Mouse (Mus musculus): ENCODE results near the gene Best2.

Best2 gene

DNA sequence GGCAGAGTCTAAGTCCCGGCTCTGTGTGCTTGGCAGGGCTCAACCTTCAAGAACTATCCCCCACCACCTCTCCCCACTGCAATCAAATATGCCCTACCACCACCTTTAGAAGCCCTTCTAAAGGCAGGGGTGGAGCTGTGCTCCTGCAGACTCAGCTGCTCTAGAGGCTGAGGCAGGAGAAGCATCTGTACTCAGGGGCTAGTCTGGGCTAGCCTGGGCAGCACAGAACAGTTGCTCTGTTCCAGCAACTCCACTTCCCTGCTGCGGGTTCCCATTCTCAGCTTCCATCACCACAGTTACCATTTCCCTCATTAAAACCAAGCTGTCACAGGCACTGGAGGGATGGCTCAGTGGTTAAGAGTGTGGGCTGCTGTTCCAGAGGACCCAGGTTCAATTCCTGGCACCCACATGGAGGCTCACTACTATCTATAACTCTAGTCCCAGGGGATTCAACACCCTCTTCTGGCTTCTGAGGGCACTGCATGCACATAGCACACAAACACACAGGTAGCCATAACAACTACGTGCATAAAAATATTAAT lies 7.3 kb upstream of the Best2 start:
- no peak for DNase-seq (ENCODE audit: low read depth)

- peak; percentile 24 for DNase-seq (ENCODE audit: low read depth)
Measured at GRCm38 (mm10) chr8:85017209-85017608, 2.9 kb upstream of the Best2 start.

DNA sequence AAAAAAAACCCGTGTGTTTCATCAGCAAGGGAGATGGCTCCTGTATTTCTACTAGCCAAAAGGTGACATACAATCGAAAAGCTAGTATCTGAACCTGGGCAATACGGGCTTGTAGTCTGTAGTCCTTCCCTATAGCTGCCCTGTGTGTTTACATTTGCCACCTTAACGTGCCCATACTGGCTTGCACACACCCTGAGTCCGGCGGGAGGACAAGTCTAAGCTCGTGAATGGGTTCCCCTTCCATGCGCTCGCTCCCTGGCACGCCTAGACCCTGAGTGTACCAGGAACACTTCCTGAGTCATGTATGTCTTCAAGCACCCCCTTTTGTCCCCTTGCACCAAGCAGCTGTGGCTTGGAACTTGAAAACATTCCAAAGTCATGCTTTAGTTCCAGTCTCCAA lies 2.4 kb upstream of the Best2 start:
- no peak for DNase-seq (ENCODE audit: low read depth)

DNA sequence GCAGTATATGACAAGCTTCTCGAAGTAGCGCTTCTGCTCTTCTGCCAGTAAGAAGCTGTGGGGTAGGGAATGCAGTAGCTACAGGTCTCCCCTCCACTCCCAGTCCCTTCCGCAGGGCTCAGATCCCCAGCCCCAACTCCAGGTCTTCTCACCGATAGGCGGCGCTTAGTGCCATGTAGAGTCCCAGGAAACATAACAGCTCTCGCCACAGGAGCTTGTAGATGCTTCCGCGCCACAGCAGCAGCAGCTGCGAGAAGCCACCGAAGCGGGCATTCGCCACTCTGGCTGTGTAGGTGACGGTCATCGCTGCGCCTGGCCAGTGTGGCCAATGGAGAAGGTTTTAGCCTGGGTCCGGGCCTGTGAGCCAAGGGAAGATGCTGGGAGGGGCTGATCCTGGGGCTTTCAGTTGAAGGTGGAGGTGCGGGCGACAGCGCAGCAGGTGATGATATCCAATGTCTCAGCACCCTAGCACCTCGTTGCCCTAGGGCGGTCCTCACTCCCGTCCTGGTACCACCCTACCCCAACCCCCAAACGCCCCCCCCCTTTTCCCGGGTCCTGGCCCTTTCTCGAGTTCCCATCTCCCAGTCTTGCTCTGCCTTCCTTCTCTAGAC lies 996 bp downstream of the Best2 start:
- DNase-seq (ENCODE audit: low read depth), result peak; percentile 41

- no peak for DNase-seq (ENCODE audit: low read depth)
Measured at GRCm38 (mm10) chr8:85011242-85011641, 3.1 kb downstream of the Best2 start.

GRCm38 (mm10) chr8:85007686-85008085 lies 6.6 kb downstream of the Best2 start:
- DNase-seq (ENCODE audit: low read depth), result no peak

GRCm38 (mm10) chr8:84997649-84998295 lies 16.6 kb downstream of the Best2 start:
- DNase-seq (ENCODE audit: low read depth), result peak; percentile 91

GRCm38 (mm10) chr8:84996978-84997377 lies 17.4 kb downstream of the Best2 start:
- no peak for DNase-seq (ENCODE audit: low read depth)

DNA sequence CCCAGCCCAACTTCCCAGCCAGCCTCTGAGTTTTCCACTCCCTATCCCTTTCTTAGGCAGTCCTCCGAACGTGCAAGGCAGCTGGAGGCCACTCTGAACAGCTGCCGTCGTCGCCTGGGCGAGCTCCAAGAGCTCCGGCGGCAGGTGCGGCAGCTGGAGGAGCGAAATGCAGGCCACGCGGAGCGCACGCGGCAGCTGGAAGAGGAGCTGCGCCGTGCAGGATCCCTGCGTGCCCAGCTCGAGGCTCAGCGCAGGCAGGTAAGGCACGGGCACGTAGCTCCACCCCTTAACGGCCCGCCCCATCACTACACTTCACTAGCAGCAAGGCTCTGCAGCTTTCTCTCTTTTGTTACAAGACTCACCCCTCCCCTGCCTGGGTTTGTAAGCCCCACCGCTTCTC lies 18.7 kb downstream of the Best2 start:
- DNase-seq (ENCODE audit: low read depth), result no peak

GRCm38 (mm10) chr8:84994375-84994774 lies 20.0 kb downstream of the Best2 start:
- DNase-seq (ENCODE audit: low read depth), result no peak

- no peak for DNase-seq (ENCODE audit: low read depth)
Measured at GRCm38 (mm10) chr8:84990836-84991235, 23.5 kb downstream of the Best2 start.

DNA sequence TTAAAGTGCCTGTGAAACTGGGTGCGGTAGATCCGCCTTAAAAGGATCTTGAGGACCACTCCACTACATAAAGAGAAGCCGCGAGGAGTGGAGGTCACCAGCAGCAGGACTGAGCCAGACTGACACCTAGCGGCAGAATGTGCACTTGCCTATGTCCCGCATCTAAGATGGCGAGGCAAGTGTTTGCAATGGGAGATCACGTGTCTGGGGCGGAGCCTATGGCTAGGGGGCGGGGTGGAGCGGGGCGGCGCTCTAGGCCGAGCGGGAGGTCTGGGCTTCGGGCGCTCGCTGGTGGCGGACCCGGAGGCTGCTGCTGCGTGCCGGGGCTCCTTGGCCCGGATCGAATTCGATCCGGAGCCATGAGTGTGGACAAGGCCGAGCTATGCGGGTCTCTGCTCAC lies 24.0 kb downstream of the Best2 start, which contains the start of gene Hook2:
Gene Hook2, plus strand, starts transcription at position 255 of the 400 bp plus-strand sequence.
- peak; percentile 99 for DNase-seq (ENCODE audit: low read depth)

DNA sequence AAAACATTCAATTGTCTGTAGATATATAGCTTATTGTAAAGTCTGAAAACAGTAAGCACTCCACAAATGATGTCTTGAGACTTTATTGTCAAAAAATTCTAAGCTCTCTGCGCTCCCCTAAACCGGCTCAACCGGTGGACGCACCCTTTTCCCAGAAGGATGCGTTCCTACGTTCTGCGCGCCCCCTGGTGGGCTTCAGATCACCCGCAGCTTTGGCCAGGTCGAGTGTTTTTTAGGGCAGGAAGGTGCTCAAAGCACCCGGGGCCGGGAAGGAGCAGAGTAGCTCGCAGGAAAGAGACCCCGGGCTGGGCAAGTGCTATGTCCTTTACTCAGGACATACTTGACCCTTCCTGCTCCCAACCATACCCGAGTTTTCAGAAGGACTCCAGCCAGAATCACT lies 24.5 kb downstream of the Best2 start:
- DNase-seq (ENCODE audit: low read depth), result peak; percentile 98

GRCm38 (mm10) chr8:84989311-84989731 lies 25.0 kb downstream of the Best2 start:
- peak; percentile 67 for DNase-seq (ENCODE audit: low read depth)

GRCm38 (mm10) chr8:84987903-84988302 lies 26.4 kb downstream of the Best2 start:
- DNase-seq (ENCODE audit: low read depth), result peak; percentile 53

DNA sequence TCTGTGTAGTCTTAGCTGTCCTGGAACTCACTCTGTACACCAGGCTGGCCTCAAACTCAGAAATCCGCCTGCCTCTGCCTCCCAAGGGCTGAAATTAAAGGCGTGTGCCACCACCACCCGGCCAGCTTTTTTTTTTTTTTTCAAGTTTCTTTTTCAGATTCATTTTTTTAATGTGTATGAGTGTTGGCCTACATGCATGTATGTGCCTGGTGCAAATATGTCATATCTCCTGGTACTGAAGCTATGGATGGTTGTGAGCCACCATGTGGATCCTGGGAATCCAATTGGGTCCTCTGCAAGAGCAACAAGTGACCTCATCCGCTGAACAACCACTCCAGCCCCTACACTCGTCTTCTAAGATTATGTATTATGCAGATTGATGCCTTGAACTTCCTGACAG lies 26.9 kb downstream of the Best2 start:
- DNase-seq (ENCODE audit: low read depth), result no peak

DNA sequence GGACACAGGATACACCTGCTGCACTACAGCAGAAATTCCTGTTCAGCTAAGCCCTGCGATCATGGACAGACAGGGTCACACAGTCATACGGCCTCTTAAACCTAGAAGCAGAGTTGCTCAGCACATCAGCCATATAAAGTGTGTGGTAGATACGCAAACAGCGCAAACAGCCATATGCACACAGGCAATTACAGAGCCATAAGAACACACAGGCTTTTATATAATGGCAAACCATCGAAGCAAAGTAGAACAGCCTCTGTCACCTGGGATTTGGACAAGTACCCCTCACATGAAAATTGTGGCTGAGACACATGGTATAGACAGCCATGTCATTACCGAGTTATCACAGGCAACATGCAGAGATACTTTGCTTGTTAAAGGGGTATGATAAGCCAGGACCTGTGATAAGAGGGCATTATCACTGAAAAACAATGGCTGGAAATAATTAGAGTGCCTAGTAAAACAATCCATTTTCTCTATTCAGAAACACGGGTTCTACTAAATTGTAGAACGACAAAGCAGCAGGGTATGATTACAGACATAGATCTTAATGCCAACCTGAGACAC lies 27.9 kb downstream of the Best2 start:
- DNase-seq (ENCODE audit: low read depth), result no peak

DNA sequence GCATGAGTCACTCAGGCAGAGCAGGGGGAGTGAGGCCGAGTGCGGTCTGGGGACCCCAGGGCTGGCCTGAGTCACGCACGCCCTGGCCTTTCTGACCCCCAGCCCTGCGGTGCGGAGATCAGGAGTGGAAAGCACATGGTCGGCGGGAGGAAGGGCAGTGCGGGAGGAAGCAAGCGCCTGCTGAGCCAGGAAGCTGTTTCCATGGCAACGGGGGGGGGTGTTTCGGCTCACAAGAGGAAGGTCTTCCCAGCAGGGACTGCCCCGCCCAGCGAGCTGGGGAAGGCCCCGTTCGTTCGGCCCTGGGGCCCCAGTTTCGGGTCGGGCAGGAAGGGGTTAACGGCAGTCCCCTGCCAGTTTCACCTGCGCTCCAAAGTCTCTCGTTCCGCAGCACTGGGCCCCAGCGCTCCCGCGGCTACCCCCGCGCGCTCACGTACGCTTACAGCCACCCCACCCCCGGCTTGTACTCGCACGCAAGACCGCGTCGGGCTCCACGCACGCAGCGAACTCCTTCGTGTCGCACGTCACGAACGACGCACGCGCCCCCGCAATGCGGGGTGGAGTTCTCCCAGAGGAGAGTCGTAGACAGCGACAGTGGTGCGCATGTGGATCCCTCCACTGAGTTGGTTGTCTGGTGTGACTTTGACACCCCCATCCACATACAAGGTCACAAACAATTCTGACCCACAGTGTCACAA lies 28.5 kb downstream of the Best2 start:
- peak; percentile 89 for DNase-seq (ENCODE audit: low read depth)

GRCm38 (mm10) chr8:84985049-84985683 lies 29.2 kb downstream of the Best2 start:
- no peak for DNase-seq (ENCODE audit: low read depth)

- DNase-seq (ENCODE audit: low read depth), result no peak
Measured at GRCm38 (mm10) chr8:84984294-84985048, 29.9 kb downstream of the Best2 start.

- DNase-seq (ENCODE audit: low read depth), result no peak
Measured at GRCm38 (mm10) chr8:84982499-84983011, 31.8 kb downstream of the Best2 start.
